12 mouse cellular contexts compared by ENCODE assay signal in genomic region chr16:20675213-20675612, GRCm38 (mm10). TPM values are rescaled to one million over a fixed set of nuclear protein-coding genes. Genes with fewer than 3 reads are reported as not detected.
DNase-seq lines count a peak whose midpoint lies in the region; ATAC-seq lines count a peak whose summit lies in the region.
"Had no signal": no experiment of that assay in that cellular context is flagged by ENCODE, and none has a peak within 500 bp of the region (broad histone marks: within the 10 kb centered on the region; RNA-seq: fewer than 3 reads in every experiment).

No protein-coding gene starts in this region.

- H3K27me3 ChIP-seq in heart, embryonic 12.5 days (replicated peaks), result no peaks in the 10 kb centered on the region
- no peaks in the 10 kb centered on the region for H3K27me3 ChIP-seq in neural tube, embryonic 12.5 days (replicated peaks)
- H3K27me3 ChIP-seq in limb, embryonic 13.5 days, result no peaks in the 10 kb centered on the region
- H3K27me3 ChIP-seq: CH12.LX had no signal

- intact Hi-C loops in heart, postnatal 14 days (cut with DNase I), result no loop called here

- ATAC-seq in heart, embryonic 12.5 days (ENCODE audit: insufficient number of reproducible peaks, low FRiP score), result no peak
- no peak for ATAC-seq in neural tube, embryonic 12.5 days (ENCODE audit: low FRiP score, low read depth)
- ATAC-seq in limb, embryonic 13.5 days (ENCODE audit: low FRiP score, low read depth), result no peak
- ATAC-seq in granulocyte monocyte progenitor cell, adult 5-6 weeks (replicated peaks; ENCODE audit: poor library complexity, severe bottlenecking), result no peak
- ATAC-seq: forebrain, embryonic 14.5 days had no signal

- peak overlapping the region; percentile 100 for H3K4me2 ChIP-seq in heart, embryonic 12.5 days
- 0 out of 2 replicates have a peak overlapping the region, but pooled peaks have one; percentile 99 for H3K4me2 ChIP-seq in neural tube, embryonic 12.5 days (replicated peaks)
- H3K4me2 ChIP-seq in limb, embryonic 13.5 days (replicated peaks), result peak overlapping the region; percentile 99

- H3K9me3 ChIP-seq in heart, embryonic 12.5 days (replicated peaks), result no peaks in the 10 kb centered on the region
- H3K9me3 ChIP-seq in neural tube, embryonic 12.5 days, result no peaks in the 10 kb centered on the region
- H3K9me3 ChIP-seq in limb, embryonic 13.5 days, result no peaks in the 10 kb centered on the region

- 92% methylated on average over 6 of the region's 6 CpGs for WGBS in heart, embryonic 12.5 days
- 92% methylated on average over 6 of the region's 6 CpGs for WGBS in neural tube, embryonic 12.5 days
- WGBS in limb, embryonic 13.5 days, result 91% methylated on average over 6 of the region's 6 CpGs

- no peak overlapping the region for H3K27ac ChIP-seq in heart, embryonic 12.5 days (ENCODE audit: poor library complexity, severe bottlenecking)
- no peak overlapping the region for H3K27ac ChIP-seq in neural tube, embryonic 12.5 days
- no peak overlapping the region for H3K27ac ChIP-seq in limb, embryonic 13.5 days

- peaks cover 36% of the 10 kb centered on the region for H3K4me1 ChIP-seq in heart, embryonic 12.5 days (replicated peaks)
- H3K4me1 ChIP-seq in neural tube, embryonic 12.5 days, result peaks cover 15% of the 10 kb centered on the region
- peaks cover 29% of the 10 kb centered on the region for H3K4me1 ChIP-seq in limb, embryonic 13.5 days

- peaks cover 50% of the 10 kb centered on the region for H3K36me3 ChIP-seq in heart, embryonic 12.5 days
- peaks cover 49% of the 10 kb centered on the region for H3K36me3 ChIP-seq in neural tube, embryonic 12.5 days
- peaks cover 60% of the 10 kb centered on the region for H3K36me3 ChIP-seq in limb, embryonic 13.5 days

- DNase-seq in heart, postnatal 14 days, result no peak
- no peak for DNase-seq in neural tube, embryonic 10.5 days (ENCODE audit: extremely low spot score, low spot score)
- no peak for DNase-seq in spleen, adult 12 weeks (ENCODE audit: low spot score)
- DNase-seq: cerebellum, postnatal 14 days; kidney, adult 9 months; right cerebral cortex, postnatal 25 days had no signal

- no peak overlapping the region for H3K9ac ChIP-seq in heart, embryonic 12.5 days
- no peak overlapping the region for H3K9ac ChIP-seq in neural tube, embryonic 12.5 days
- H3K9ac ChIP-seq in limb, embryonic 13.5 days, result no peak overlapping the region

- H3K4me3 ChIP-seq in heart, embryonic 12.5 days, result no peak overlapping the region
- H3K4me3 ChIP-seq in neural tube, embryonic 12.5 days, result no peak overlapping the region
- peak overlapping the region; percentile 95; the same call in 1 of the 2 replicates for H3K4me3 ChIP-seq in limb, embryonic 13.5 days

RNA-seq across cellular contexts. Expression of gene Eif4g1, which starts 7.1 kb away (rescaled TPM):
- 169 and 179 TPM in 2 replicates for polyA plus RNA-seq in heart, embryonic 12.5 days (2016; fragmentation: Nextera tagmentation; extraction: Ambion mirVana)
- total RNA-seq in heart, postnatal 14 days (2021), result 100 to 1,000 TPM; 329 to 343 TPM
- 183 and 190 TPM in 2 replicates for polyA plus RNA-seq in neural tube, embryonic 12.5 days (2016; fragmentation: Nextera tagmentation; extraction: Ambion mirVana)
- 175 and 183 TPM in 2 replicates for polyA plus RNA-seq in limb, embryonic 13.5 days (2015; fragmentation: Nextera tagmentation; extraction: Ambion mirVana)
- 242 and 249 TPM in 2 replicates for total RNA-seq in granulocyte monocyte progenitor cell, adult 5-6 weeks (2014; fragmentation: Nextera tagmentation)
- total RNA-seq in granulocyte monocyte progenitor cell, adult 5-6 weeks (2017), result 312 and 346 TPM in 2 replicates

RNA-seq across cellular contexts. Expression of gene Fam131a, which starts 17.8 kb away (rescaled TPM):
- 4.0 and 5.2 TPM in 2 replicates for polyA plus RNA-seq in heart, embryonic 12.5 days (2016; fragmentation: Nextera tagmentation; extraction: Ambion mirVana)
- 10 to 100 TPM; 26.6 to 29.8 TPM for total RNA-seq in heart, postnatal 14 days (2021)
- polyA plus RNA-seq in neural tube, embryonic 12.5 days (2016; fragmentation: Nextera tagmentation; extraction: Ambion mirVana), result 20.8 and 24.3 TPM in 2 replicates
- 8.5 and 10.4 TPM in 2 replicates for polyA plus RNA-seq in limb, embryonic 13.5 days (2015; fragmentation: Nextera tagmentation; extraction: Ambion mirVana)
- total RNA-seq in granulocyte monocyte progenitor cell, adult 5-6 weeks (2014; fragmentation: Nextera tagmentation), result 1.6 TPM in 1 of 2 replicates, not detected in the other
- 0.43 TPM in 1 of 2 replicates, not detected in the other for total RNA-seq in granulocyte monocyte progenitor cell, adult 5-6 weeks (2017)

RNA-seq across cellular contexts. Expression of gene Psmd2, which starts 23.8 kb away (rescaled TPM):
- polyA plus RNA-seq in heart, embryonic 12.5 days (2016; fragmentation: Nextera tagmentation; extraction: Ambion mirVana), result 286 and 288 TPM in 2 replicates
- 100 to 1,000 TPM; 191 to 193 TPM for total RNA-seq in heart, postnatal 14 days (2021)
- 412 and 424 TPM in 2 replicates for polyA plus RNA-seq in neural tube, embryonic 12.5 days (2016; fragmentation: Nextera tagmentation; extraction: Ambion mirVana)
- 342 and 355 TPM in 2 replicates for polyA plus RNA-seq in limb, embryonic 13.5 days (2015; fragmentation: Nextera tagmentation; extraction: Ambion mirVana)
- total RNA-seq in granulocyte monocyte progenitor cell, adult 5-6 weeks (2014; fragmentation: Nextera tagmentation), result 144 and 149 TPM in 2 replicates
- total RNA-seq in granulocyte monocyte progenitor cell, adult 5-6 weeks (2017), result 215 and 220 TPM in 2 replicates

RNA-seq across cellular contexts. Expression of gene Polr2h, which starts 42.3 kb away (rescaled TPM):
- 45.0 and 50.5 TPM in 2 replicates for polyA plus RNA-seq in heart, embryonic 12.5 days (2016; fragmentation: Nextera tagmentation; extraction: Ambion mirVana)
- total RNA-seq in heart, postnatal 14 days (2021), result 10 to 100 TPM; 10.2 TPM
- 85.4 and 85.5 TPM in 2 replicates for polyA plus RNA-seq in neural tube, embryonic 12.5 days (2016; fragmentation: Nextera tagmentation; extraction: Ambion mirVana)
- 117 and 118 TPM in 2 replicates for polyA plus RNA-seq in limb, embryonic 13.5 days (2015; fragmentation: Nextera tagmentation; extraction: Ambion mirVana)
- 62.4 and 81.5 TPM in 2 replicates for total RNA-seq in granulocyte monocyte progenitor cell, adult 5-6 weeks (2014; fragmentation: Nextera tagmentation)
- total RNA-seq in granulocyte monocyte progenitor cell, adult 5-6 weeks (2017), result 61.8 and 91.6 TPM in 2 replicates

RNA-seq across cellular contexts. Expression of gene Clcn2, which starts 42.3 kb away (rescaled TPM):
- 6.2 and 7.0 TPM in 2 replicates for polyA plus RNA-seq in heart, embryonic 12.5 days (2016; fragmentation: Nextera tagmentation; extraction: Ambion mirVana)
- 1 to 10 TPM; 2.2 to 2.4 TPM for total RNA-seq in heart, postnatal 14 days (2021)
- polyA plus RNA-seq in neural tube, embryonic 12.5 days (2016; fragmentation: Nextera tagmentation; extraction: Ambion mirVana), result 40.8 and 43.3 TPM in 2 replicates
- 23.3 and 23.5 TPM in 2 replicates for polyA plus RNA-seq in limb, embryonic 13.5 days (2015; fragmentation: Nextera tagmentation; extraction: Ambion mirVana)
- 2.6 and 6.0 TPM in 2 replicates for total RNA-seq in granulocyte monocyte progenitor cell, adult 5-6 weeks (2014; fragmentation: Nextera tagmentation)
- 1.9 and 3.8 TPM in 2 replicates for total RNA-seq in granulocyte monocyte progenitor cell, adult 5-6 weeks (2017)
